12 mouse cellular contexts compared by ENCODE assay signal in genomic region chr9:94295431-94295830, GRCm38 (mm10).
"Had no signal": no experiment of that assay in that cellular context is flagged by ENCODE, and none has a peak within 500 bp of the region (broad histone marks: within the 10 kb centered on the region; RNA-seq: fewer than 3 reads in every experiment).

No protein-coding gene starts in this region.

- H3K4me2 ChIP-seq: limb, embryonic 13.5 days; midbrain, embryonic 12.5 days; neural tube, embryonic 13.5 days had no signal

- H3K36me3 ChIP-seq: limb, embryonic 13.5 days; midbrain, embryonic 12.5 days; neural tube, embryonic 13.5 days had no signal

- H3K9me3 ChIP-seq: limb, embryonic 13.5 days; midbrain, embryonic 12.5 days; neural tube, embryonic 13.5 days had no signal

- H3K27ac ChIP-seq: limb, embryonic 13.5 days; liver, embryonic 14.5 days; midbrain, embryonic 12.5 days; neural tube, embryonic 13.5 days had no signal

- ATAC-seq: midbrain, embryonic 16.5 days had no signal

- H3K4me3 ChIP-seq: limb, embryonic 13.5 days; midbrain, embryonic 12.5 days; neural tube, embryonic 13.5 days had no signal

- DNase-seq: kidney, postnatal 36 days; left cerebral cortex, postnatal 4 days; lung, adult 18-20 months; lung, postnatal 10 days; right cerebral cortex, postnatal 4 days; spleen, adult 18-20 months; thymus, postnatal 4 days had no signal

- H3K9ac ChIP-seq: limb, embryonic 13.5 days; liver, embryonic 14.5 days; midbrain, embryonic 12.5 days; neural tube, embryonic 13.5 days had no signal

- H3K4me1 ChIP-seq: midbrain, embryonic 12.5 days; neural tube, embryonic 13.5 days had no signal

- H3K27me3 ChIP-seq: limb, embryonic 13.5 days; midbrain, embryonic 12.5 days; neural tube, embryonic 13.5 days had no signal
